Comparison of ENCODE assay signal across 9 mouse cellular contexts in the genomic region with DNA sequence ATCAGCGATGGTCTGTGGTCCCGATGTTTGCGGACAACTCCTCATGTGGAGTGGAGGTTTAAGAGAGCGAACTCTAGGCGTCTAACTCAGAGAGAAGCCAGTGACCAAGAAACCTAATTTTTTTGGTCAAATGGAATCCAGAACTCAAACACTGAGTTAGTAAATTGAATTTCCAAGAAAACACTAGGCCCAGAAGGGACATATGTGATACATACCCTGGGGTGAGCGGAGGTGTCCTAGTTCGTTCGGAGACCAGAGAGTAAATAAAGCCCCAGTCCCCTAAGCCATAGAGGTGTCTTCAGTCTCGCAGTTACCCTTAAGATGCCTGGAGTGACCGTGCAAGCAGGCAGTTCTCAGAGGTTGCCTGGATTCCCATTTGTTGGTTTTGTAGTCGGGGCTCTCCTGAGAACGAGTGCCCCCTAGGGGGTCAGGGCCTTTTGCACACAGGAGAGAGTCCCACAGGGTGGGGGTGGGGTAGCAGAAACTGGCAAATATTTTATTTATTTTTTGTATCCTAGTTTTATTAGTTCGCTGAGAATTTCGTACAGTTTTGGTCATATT. TPM values are rescaled to one million over a fixed set of nuclear protein-coding genes. Genes with fewer than 3 reads are reported as not detected.
A peak's percentile ranks its signal among the peaks of the same experiment; 100 is the strongest.
DNase-seq lines count a peak whose midpoint lies in the region; ATAC-seq and TF ChIP-seq lines count a peak whose summit lies in the region.
"Had no signal": no experiment of that assay in that cellular context is flagged by ENCODE, and none has a peak within 500 bp of the region (broad histone marks: within the 10 kb centered on the region; RNA-seq: fewer than 3 reads in every experiment).

No protein-coding gene starts in this region.

- no peaks in the 10 kb centered on the region for H3K9me3 ChIP-seq in embryonic facial prominence, embryonic 13.5 days
- H3K9me3 ChIP-seq in intestine, postnatal 0 days (ENCODE audit: control insufficient read depth) = no peaks in the 10 kb centered on the region
- no peaks in the 10 kb centered on the region for H3K9me3 ChIP-seq in stomach, embryonic 14.5 days (ENCODE audit: control insufficient read depth, low read depth, low read length)

- H3K36me3 ChIP-seq in embryonic facial prominence, embryonic 13.5 days = no peaks in the 10 kb centered on the region
- H3K36me3 ChIP-seq in intestine, postnatal 0 days (ENCODE audit: control insufficient read depth, insufficient read depth) = no peaks in the 10 kb centered on the region
- H3K36me3 ChIP-seq in stomach, embryonic 14.5 days (ENCODE audit: control insufficient read depth, insufficient read depth, low read length) = no peaks in the 10 kb centered on the region

- H3K4me3 ChIP-seq in embryonic facial prominence, embryonic 13.5 days = peak overlapping the region; percentile 54
- peak overlapping the region; percentile 58 for H3K4me3 ChIP-seq in intestine, postnatal 0 days (ENCODE audit: low read depth, low read length)
- peak overlapping the region; percentile 41 for H3K4me3 ChIP-seq in stomach, embryonic 14.5 days (ENCODE audit: low read depth, low read length)
- H3K4me3 ChIP-seq: erythroblast, embryonic 14.5 days had no signal

- H3K9ac ChIP-seq in embryonic facial prominence, embryonic 13.5 days = no peak overlapping the region
- H3K9ac ChIP-seq in intestine, postnatal 0 days (ENCODE audit: low read depth, low read length) = no peak overlapping the region; the same call in 1 of the 2 replicates
- no peak overlapping the region for H3K9ac ChIP-seq in stomach, embryonic 14.5 days (replicated peaks; ENCODE audit: low read depth, low read length)

- no peak overlapping the region for H3K27ac ChIP-seq in embryonic facial prominence, embryonic 13.5 days
- no peak overlapping the region for H3K27ac ChIP-seq in intestine, postnatal 0 days (ENCODE audit: low read depth, low read length)
- no peak overlapping the region for H3K27ac ChIP-seq in stomach, embryonic 14.5 days (ENCODE audit: low read length)

- peak overlapping the region; percentile 97 for H3K4me2 ChIP-seq in embryonic facial prominence, embryonic 13.5 days
- peak overlapping the region; percentile 99 for H3K4me2 ChIP-seq in intestine, postnatal 0 days (replicated peaks; ENCODE audit: low read depth)
- H3K4me2 ChIP-seq in stomach, embryonic 14.5 days (replicated peaks; ENCODE audit: low read depth, low read length) = peak overlapping the region; percentile 87

- ATAC-seq in CD4-positive, CD25-positive, alpha-beta regulatory T cell, adult 4 months = no peak
- no peak for ATAC-seq in embryonic facial prominence, embryonic 13.5 days (ENCODE audit: insufficient number of reproducible peaks, insufficient read depth, low FRiP score, low TSS enrichment, low read depth)
- ATAC-seq in intestine, postnatal 0 days = no peak
- no peak for ATAC-seq in stomach, embryonic 14.5 days (ENCODE audit: insufficient number of reproducible peaks, insufficient read depth, low FRiP score, low read depth)

- peak; percentile 39 for TF ChIP-seq CTCF in intestine, postnatal 0 days (IDR thresholded peaks at IDR 0.05; ENCODE audit: low read depth)

- WGBS in embryonic facial prominence, embryonic 13.5 days = 4% methylated on average over 14 of the region's 14 CpGs
- 13% methylated on average over 14 of the region's 14 CpGs for WGBS in intestine, postnatal 0 days
- WGBS in stomach, embryonic 14.5 days = 7% methylated on average over 14 of the region's 14 CpGs

- H3K27me3 ChIP-seq in embryonic facial prominence, embryonic 13.5 days = peaks cover 43% of the 10 kb centered on the region
- H3K27me3 ChIP-seq in intestine, postnatal 0 days (replicated peaks; ENCODE audit: control insufficient read depth, insufficient read depth, low read length) = peaks cover 27% of the 10 kb centered on the region
- H3K27me3 ChIP-seq in stomach, embryonic 14.5 days (ENCODE audit: control insufficient read depth, insufficient read depth, low read length) = peaks cover 12% of the 10 kb centered on the region

- H3K4me1 ChIP-seq in embryonic facial prominence, embryonic 13.5 days = peaks cover 27% of the 10 kb centered on the region; the same call in 1 of the 2 replicates
- H3K4me1 ChIP-seq in intestine, postnatal 0 days (replicated peaks; ENCODE audit: control insufficient read depth, insufficient read depth, low read length) = peaks cover 3% of the 10 kb centered on the region; the same call in 1 of the 2 replicates
- 0 out of 2 replicates have a peak, but pooled peaks cover 10% of the 10 kb centered on the region for H3K4me1 ChIP-seq in stomach, embryonic 14.5 days (ENCODE audit: control insufficient read depth, insufficient read depth, low read length)

- DNase-seq in CD4-positive, CD25-positive, alpha-beta regulatory T cell, adult 2 months (ENCODE audit: low read depth, low spot score) = peak; percentile 54
- peak; percentile 34 for DNase-seq in lung, postnatal 14 days
- DNase-seq in gastrocnemius, adult 8-10 months (ENCODE audit: low spot score in 2 of 2) = no peak
- DNase-seq in right cerebral cortex, postnatal 4 days = no peak

RNA-seq across cellular contexts. Expression of a gene that starts 6.4 kb away (rescaled TPM):
- 10 to 100 TPM in 1 of 2 experiments, 1 to 10 TPM in 1; 8.9 to 77.0 TPM for polyA plus RNA-seq in CD4-positive, CD25-positive, alpha-beta regulatory T cell, adult 4 months (2017; shearing (Covaris generic))
- polyA plus RNA-seq in embryonic facial prominence, embryonic 13.5 days (2015; fragmentation: Nextera tagmentation; extraction: Ambion mirVana) = 5.3 and 5.6 TPM in 2 replicates
- 53.8 and 53.9 TPM in 2 replicates for polyA plus RNA-seq in intestine, postnatal 0 days (2015; fragmentation: Nextera tagmentation; extraction: Ambion mirVana)
- polyA plus RNA-seq in stomach, embryonic 14.5 days (2014; fragmentation: Nextera tagmentation; extraction: Ambion mirVana) = 9.4 and 12.6 TPM in 2 replicates
- total RNA-seq in gastrocnemius, adult 8-10 months (2022) = 1 to 10 TPM; 2.3 to 4.7 (median 3.9) TPM

RNA-seq across cellular contexts. Expression of a gene that starts 23.7 kb away (rescaled TPM):
- polyA plus RNA-seq in CD4-positive, CD25-positive, alpha-beta regulatory T cell, adult 4 months (2017; shearing (Covaris generic)) = 100 to 1,000 TPM in 1 of 2 experiments, 10 to 100 TPM in 1; 11.3 to 101 TPM
- 0.73 and 0.98 TPM in 2 replicates for polyA plus RNA-seq in embryonic facial prominence, embryonic 13.5 days (2015; fragmentation: Nextera tagmentation; extraction: Ambion mirVana)
- 35.8 and 41.2 TPM in 2 replicates for polyA plus RNA-seq in intestine, postnatal 0 days (2015; fragmentation: Nextera tagmentation; extraction: Ambion mirVana)
- 3.0 and 4.4 TPM in 2 replicates for polyA plus RNA-seq in stomach, embryonic 14.5 days (2014; fragmentation: Nextera tagmentation; extraction: Ambion mirVana)
- 1 to 10 TPM; 3.1 to 4.1 (median 3.5) TPM for total RNA-seq in gastrocnemius, adult 8-10 months (2022)
- polyA plus RNA-seq: erythroblast, embryonic 14.5 days had no signal

RNA-seq across cellular contexts. Expression of a gene that starts 25.2 kb away (rescaled TPM):
- 100 to 1,000 TPM in 1 of 2 experiments, 10 to 100 TPM in 1; 81.1 to 105 TPM for polyA plus RNA-seq in CD4-positive, CD25-positive, alpha-beta regulatory T cell, adult 4 months (2017; shearing (Covaris generic))
- polyA plus RNA-seq in embryonic facial prominence, embryonic 13.5 days (2015; fragmentation: Nextera tagmentation; extraction: Ambion mirVana) = not detected in 2 replicates
- polyA plus RNA-seq in intestine, postnatal 0 days (2015; fragmentation: Nextera tagmentation; extraction: Ambion mirVana) = 0.17 and 0.30 TPM in 2 replicates
- 0.54 TPM in 1 of 2 replicates, not detected in the other for polyA plus RNA-seq in stomach, embryonic 14.5 days (2014; fragmentation: Nextera tagmentation; extraction: Ambion mirVana)
- total RNA-seq in gastrocnemius, adult 8-10 months (2022) = under 1 TPM in 1 of 4 experiments, not detected in 3; 0.10 TPM
- polyA plus RNA-seq: erythroblast, embryonic 14.5 days had no signal

RNA-seq across cellular contexts. Expression of a gene that starts 41.8 kb away (rescaled TPM):
- 10 to 100 TPM; 12.7 to 77.2 TPM for polyA plus RNA-seq in CD4-positive, CD25-positive, alpha-beta regulatory T cell, adult 4 months (2017; shearing (Covaris generic))
- 1.3 and 3.4 TPM in 2 replicates for polyA plus RNA-seq in embryonic facial prominence, embryonic 13.5 days (2015; fragmentation: Nextera tagmentation; extraction: Ambion mirVana)
- polyA plus RNA-seq in intestine, postnatal 0 days (2015; fragmentation: Nextera tagmentation; extraction: Ambion mirVana) = 24.1 and 25.1 TPM in 2 replicates
- 2.8 and 2.9 TPM in 2 replicates for polyA plus RNA-seq in stomach, embryonic 14.5 days (2014; fragmentation: Nextera tagmentation; extraction: Ambion mirVana)
- total RNA-seq in gastrocnemius, adult 8-10 months (2022) = 1 to 10 TPM; 2.6 to 6.3 (median 3.7) TPM
- polyA plus RNA-seq: erythroblast, embryonic 14.5 days had no signal

Comparison
In these comparisons a context has a peak if more than half of its experiments do, and no peak if none do; other contexts are left out.
1. DNase-seq: peak in CD4-positive, CD25-positive, alpha-beta regulatory T cell, adult 2 months (single experiment) and lung, postnatal 14 days (single experiment); none in gastrocnemius, adult 8-10 months (0 of 2) and right cerebral cortex, postnatal 4 days (single experiment).
2. RNA of a gene that starts 25.2 kb away (polyA plus RNA-seq): 81.1 to 105 TPM in CD4-positive, CD25-positive, alpha-beta regulatory T cell, adult 4 months; 0.54 TPM in stomach, embryonic 14.5 days, 0.17 to 0.30 TPM in intestine, postnatal 0 days and not detected in embryonic facial prominence, embryonic 13.5 days; every median in the first group is over 10 times any median in the second.
3. Peak in every context shown above with its lines, with median percentiles within 50 percentile points of each other: H3K4me2 ChIP-seq and H3K4me3 ChIP-seq.